Mouse (Mus musculus) limb, embryonic 12.5 days (tissue): ENCODE data around the gene Ccdc171. TPM values are rescaled to one million over a fixed set of nuclear protein-coding genes. Genes with fewer than 3 reads are reported as not detected.
A peak's percentile ranks its signal among the peaks of the same experiment; 100 is the strongest.
"Not testable (repeated sequence)": the region's sequence is repeated elsewhere in the genome, so short reads cannot be mapped to it uniquely, and the experiment has no call there.

Experiments
- ATAC-seq: fragments of 200-750 bp; cut with Nextera tagmentation; 2 replicates; pipeline ENCODE4 v1.8.0; 2017; ENCODE audit warnings: low read depth, moderate TSS enrichment; ENCODE audit not compliant: insufficient number of reproducible peaks, insufficient read depth, low FRiP score, low TSS enrichment
- H3K27ac ChIP-seq: fragments of 300-500 bp; sonication (generic); 2 replicates; pipeline ENCODE4 v1.5.1; 2016; ENCODE audit warnings: mild to moderate bottlenecking, moderate library complexity
- H3K27me3 ChIP-seq: fragments of 300-500 bp; sonication (generic); 2 replicates; pipeline ENCODE4 v1.6.1; 2016; ENCODE audit warnings: mild to moderate bottlenecking, moderate library complexity
- H3K36me3 ChIP-seq: fragments of 300-500 bp; sonication (generic); 2 replicates; pipeline ENCODE4 v1.6.1; 2016; ENCODE audit warnings: mild to moderate bottlenecking, moderate library complexity
- H3K4me1 ChIP-seq: fragments of 300-500 bp; sonication (generic); replicated peaks from 2 replicates; pipeline ENCODE4 v1.6.1; 2016
- H3K4me2 ChIP-seq: fragments of 300-500 bp; sonication (generic); 2 replicates; pipeline ENCODE4 v1.6.1; 2016; ENCODE audit warnings: mild to moderate bottlenecking, moderate library complexity
- H3K4me3 ChIP-seq: fragments of 300-500 bp; sonication (generic); replicated peaks from 2 replicates; pipeline ENCODE4 v1.5.1; 2016; ENCODE audit warnings: mild to moderate bottlenecking
- H3K9ac ChIP-seq: fragments of 300-500 bp; sonication (generic); replicated peaks from 2 replicates; pipeline ENCODE4 v1.6.1; 2016; ENCODE audit warnings: mild to moderate bottlenecking, moderate library complexity
- H3K9me3 ChIP-seq: fragments of 300-500 bp; sonication (generic); 2 replicates; pipeline ENCODE4 v1.6.1; 2016; ENCODE audit warnings: mild to moderate bottlenecking, moderate library complexity
- WGBS: fragments of 180-500 bp; shearing (Covaris S2); methylation state at CpG from one replicate; pipeline ENCODE4 v1.1.7; 2016; 5-methylcytosine and 5-hydroxymethylcytosine counted together
- polyA plus RNA-seq: library from polyadenylated mRNA; unstranded; fragments of >200 nt; fragmentation: Nextera tagmentation; extraction: Ambion mirVana; gene quantifications from 2 replicates; pipeline ENCODE4 v1.2.1, GENCODE M21; 2016

The Ccdc171 gene
- polyA plus RNA-seq, 1 experiment from 2014 or later: 6.4 TPM

DNA sequence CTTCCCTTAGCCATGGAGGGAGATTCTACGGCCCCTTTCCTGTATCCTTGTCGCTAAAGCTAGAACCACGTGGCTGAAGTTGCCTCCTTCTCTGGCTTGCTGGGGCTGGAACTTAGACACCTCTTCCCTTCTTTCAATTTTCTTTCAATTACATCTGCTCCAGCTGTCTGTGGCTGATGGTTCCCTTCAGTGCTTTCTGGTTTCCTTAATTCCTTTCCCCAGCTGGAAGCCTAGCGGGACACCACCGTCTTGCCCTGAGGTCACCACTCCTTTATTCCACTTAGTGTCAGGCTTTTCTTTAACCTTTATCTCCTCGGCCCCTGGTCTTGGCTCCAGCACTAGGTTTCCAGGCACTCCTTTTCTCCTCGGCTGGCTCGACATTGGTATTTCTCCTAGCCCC lies 14.3 kb upstream of the Ccdc171 start:
- Histone ChIP-seq H3K27me3 (no peaks in the 10 kb centered on the region), H3K4me3 (no peak overlapping the region), H3K36me3 (no peaks in the 10 kb centered on the region), H3K4me2 (no peak overlapping the region), H3K9ac (no peak overlapping the region), H3K9me3 (no peaks in the 10 kb centered on the region), H3K27ac (no peak overlapping the region), H3K4me1 (peaks cover 9% of the 10 kb centered on the region)
- WGBS: 63% methylated on average over 8 of the region's 8 CpGs
- no peak for ATAC-seq

DNA sequence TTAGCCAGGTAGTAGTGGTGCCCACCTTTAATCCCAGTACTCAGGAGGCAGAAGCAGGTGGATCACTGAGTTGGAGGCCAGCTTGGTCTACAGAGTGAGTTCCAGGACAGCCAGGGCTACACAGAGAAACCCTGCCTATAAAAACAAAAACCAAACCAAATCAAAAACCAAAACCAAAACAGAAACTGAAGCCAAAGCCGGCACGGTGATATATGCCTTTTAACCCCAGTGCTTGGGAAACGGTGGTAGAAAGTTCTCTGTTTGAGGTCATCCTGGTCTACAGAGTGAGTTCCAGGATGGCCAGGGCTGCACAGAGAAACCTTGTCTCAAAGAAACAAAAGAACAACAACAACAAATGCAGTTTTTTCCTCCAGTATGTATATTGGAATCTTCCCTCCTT lies 13.1 kb upstream of the Ccdc171 start:
- no peaks in the 10 kb centered on the region for H3K27me3 ChIP-seq
- no peak overlapping the region for H3K9ac ChIP-seq
- no peak overlapping the region for H3K27ac ChIP-seq
- H3K4me3 ChIP-seq: no peak overlapping the region
- no peaks in the 10 kb centered on the region for H3K36me3 ChIP-seq
- WGBS: 82% methylated on average over 3 of the region's 3 CpGs
- no peak overlapping the region for H3K4me2 ChIP-seq
- peaks cover 7% of the 10 kb centered on the region for H3K4me1 ChIP-seq
- no peaks in the 10 kb centered on the region for H3K9me3 ChIP-seq
- no peak for ATAC-seq

DNA sequence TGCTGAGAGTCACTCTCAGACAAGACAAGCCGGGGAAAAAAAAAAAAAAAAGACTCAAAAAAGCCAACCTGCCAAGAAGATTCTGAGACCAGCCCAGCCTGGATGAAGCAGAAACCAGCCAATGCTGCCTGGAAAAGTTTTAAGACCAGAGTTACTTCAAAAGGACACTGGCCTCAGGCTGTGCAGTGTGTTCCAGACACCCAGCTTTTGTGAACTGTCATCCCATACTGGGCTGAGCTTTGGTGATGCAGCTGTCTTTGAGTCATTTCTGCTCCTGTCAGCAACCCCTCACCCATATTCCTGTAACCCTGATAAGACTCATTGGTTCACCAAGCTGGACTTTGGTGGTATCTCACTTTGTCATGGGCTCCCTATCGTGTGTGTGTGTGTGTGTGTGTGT lies 12.7 kb upstream of the Ccdc171 start:
- H3K27ac ChIP-seq: no peak overlapping the region
- no peak overlapping the region for H3K4me2 ChIP-seq
- WGBS: 59% methylated on average over 2 of the region's 2 CpGs
- no peaks in the 10 kb centered on the region for H3K27me3 ChIP-seq
- H3K36me3 ChIP-seq: no peaks in the 10 kb centered on the region
- no peak overlapping the region for H3K9ac ChIP-seq
- H3K9me3 ChIP-seq: no peaks in the 10 kb centered on the region
- no peak overlapping the region for H3K4me3 ChIP-seq
- ATAC-seq: no peak
- H3K4me1 ChIP-seq: peaks cover 4% of the 10 kb centered on the region

DNA sequence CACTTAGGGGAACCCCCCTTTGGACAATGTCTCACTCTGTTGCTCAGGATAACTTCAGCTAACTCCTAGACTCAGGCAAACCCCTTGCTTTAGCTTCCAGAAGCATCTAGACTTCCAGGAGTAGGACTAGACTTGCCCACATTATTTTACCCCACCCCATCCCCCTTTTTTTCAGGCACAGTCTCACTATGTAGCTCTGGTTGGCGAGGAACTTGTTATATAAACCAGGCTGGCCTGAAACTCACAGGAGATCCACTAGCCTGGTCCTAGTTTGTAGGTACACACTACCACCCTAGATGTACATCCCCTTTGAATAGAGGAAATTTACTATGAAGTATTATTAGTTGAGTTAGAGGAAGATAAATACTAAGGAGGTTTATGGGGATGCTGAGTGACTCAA lies 11.2 kb upstream of the Ccdc171 start:
- Histone ChIP-seq H3K36me3 (no peaks in the 10 kb centered on the region), H3K4me3 (no peak overlapping the region), H3K4me2 (no peak overlapping the region), H3K27ac (no peak overlapping the region), H3K9me3 (no peaks in the 10 kb centered on the region), H3K27me3 (no peaks in the 10 kb centered on the region), H3K9ac (no peak overlapping the region), H3K4me1 (no peaks in the 10 kb centered on the region; the same call in 1 of the 2 replicates)
- no peak for ATAC-seq
- WGBS: 81% methylated on average over 1 of the region's 1 CpGs

DNA sequence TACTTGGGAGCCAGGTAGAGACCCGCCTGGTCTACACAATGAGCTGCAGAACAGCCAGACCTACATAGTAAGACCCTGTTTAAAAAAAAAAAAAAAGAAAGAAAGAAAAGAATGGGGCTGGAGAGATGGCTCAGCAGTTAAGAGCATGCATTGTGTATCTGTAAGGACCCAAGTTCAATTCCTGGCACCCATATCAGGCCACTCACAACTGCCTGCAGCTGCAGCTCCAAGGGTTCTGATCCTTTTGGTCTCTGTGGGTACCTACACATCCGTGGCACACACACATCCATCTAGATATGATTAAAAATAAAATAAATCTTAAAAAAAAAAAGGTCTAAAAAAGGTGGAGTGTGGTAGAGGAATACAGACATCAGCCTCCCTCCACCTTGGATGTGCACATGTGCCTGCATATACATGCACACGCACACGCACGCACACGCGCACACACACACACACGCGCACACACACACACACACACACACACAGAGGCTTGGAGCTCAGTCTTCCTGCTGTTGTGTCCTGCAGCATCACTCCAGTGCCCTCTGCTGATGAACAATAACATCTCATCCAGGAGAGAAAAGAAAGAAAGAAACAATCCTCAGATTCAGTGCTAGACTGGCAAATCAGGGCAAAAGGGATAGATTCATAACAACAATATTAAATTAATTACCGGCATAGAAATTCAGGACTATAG lies 10.2 kb upstream of the Ccdc171 start:
- no peak overlapping the region for H3K27ac ChIP-seq
- no peak; the same call in 1 of the 2 replicates for ATAC-seq
- no peak overlapping the region for H3K9ac ChIP-seq
- no peaks in the 10 kb centered on the region for H3K36me3 ChIP-seq
- WGBS: 87% methylated on average over 10 of the region's 10 CpGs
- H3K4me1 ChIP-seq: no peaks in the 10 kb centered on the region; the same call in 1 of the 2 replicates
- H3K4me3 ChIP-seq: no peak overlapping the region
- H3K27me3 ChIP-seq: no peaks in the 10 kb centered on the region
- no peaks in the 10 kb centered on the region for H3K9me3 ChIP-seq
- H3K4me2 ChIP-seq: no peak overlapping the region

DNA sequence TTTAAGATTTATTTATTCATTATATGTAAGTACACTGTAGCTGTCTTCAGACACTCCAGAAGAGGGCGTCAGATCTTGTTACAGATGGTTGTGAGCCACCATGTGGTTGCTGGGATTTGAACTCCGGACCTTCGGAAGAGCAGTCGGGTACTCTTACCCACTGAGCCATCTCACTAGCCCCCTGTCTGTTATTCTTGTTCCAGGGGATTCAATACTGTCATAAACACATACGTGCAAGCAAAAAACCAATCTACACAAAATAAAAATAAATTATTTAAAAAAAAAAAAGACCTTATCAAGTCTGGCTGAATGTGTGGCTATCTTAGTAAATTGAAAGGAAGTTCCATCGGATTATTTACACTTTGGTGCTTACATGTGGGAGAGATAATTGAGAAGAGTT lies 9.2 kb upstream of the Ccdc171 start:
- WGBS: 94% methylated on average over 5 of the region's 6 CpGs
- ATAC-seq, H3K4me3 ChIP-seq, H3K27ac ChIP-seq, H3K4me2 ChIP-seq, H3K27me3 ChIP-seq, H3K9me3 ChIP-seq, H3K4me1 ChIP-seq, H3K36me3 ChIP-seq, H3K9ac ChIP-seq: not testable (repeated sequence)

DNA sequence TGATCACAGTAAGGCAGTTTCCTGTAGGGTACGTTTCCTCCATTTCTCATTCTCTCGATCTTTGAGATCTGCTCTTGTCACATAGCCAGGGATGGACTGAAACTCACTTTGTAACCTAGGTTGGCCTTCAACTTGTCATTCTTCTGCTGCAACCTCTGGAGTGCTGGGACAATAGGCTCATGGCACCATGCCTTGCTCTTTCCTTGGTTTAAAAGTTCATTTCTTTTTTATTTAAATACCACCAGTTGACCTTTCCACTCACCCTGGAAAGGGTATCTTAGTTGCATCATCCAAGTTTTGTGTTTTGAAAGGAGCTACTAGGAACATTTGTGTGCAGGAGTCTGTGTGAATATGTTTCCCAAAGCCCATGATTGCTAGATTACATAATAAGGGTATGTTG lies 6.2 kb upstream of the Ccdc171 start:
- Histone ChIP-seq H3K27me3 (no peaks in the 10 kb centered on the region), H3K9me3 (no peaks in the 10 kb centered on the region), H3K36me3 (no peaks in the 10 kb centered on the region), H3K4me2 (no peak overlapping the region), H3K9ac (no peak overlapping the region), H3K4me1 (peaks cover 10% of the 10 kb centered on the region), H3K4me3 (no peak overlapping the region), H3K27ac (no peak overlapping the region)
- ATAC-seq: no peak
- 91% methylated on average over 2 of the region's 2 CpGs for WGBS

DNA sequence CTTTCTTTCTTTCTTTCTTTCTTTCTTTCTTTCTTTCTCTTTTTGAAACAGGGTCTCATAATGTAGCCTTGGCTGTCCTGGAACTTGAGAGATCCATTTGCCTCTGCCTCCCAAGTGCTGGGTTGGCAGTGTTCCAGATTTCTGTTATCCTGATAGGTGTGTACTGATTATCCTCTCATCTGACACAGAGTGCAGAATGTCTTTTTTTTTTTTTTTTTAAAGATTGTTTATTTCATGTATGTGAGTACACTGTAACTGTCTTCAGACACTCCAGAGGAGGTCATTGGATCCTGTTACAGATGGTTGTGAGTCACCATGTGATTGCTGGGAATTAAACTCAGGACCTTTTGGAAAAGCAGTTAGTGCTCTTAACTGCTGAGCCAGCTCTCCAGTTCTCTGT lies 5.5 kb upstream of the Ccdc171 start:
- H3K4me3 ChIP-seq: no peak overlapping the region
- no peaks in the 10 kb centered on the region for H3K36me3 ChIP-seq
- H3K27me3 ChIP-seq: no peaks in the 10 kb centered on the region
- H3K4me2 ChIP-seq: no peak overlapping the region
- no peak for ATAC-seq
- no peaks in the 10 kb centered on the region for H3K9me3 ChIP-seq
- no peak overlapping the region for H3K27ac ChIP-seq
- H3K9ac ChIP-seq: no peak overlapping the region
- H3K4me1 ChIP-seq: peaks cover 14% of the 10 kb centered on the region

DNA sequence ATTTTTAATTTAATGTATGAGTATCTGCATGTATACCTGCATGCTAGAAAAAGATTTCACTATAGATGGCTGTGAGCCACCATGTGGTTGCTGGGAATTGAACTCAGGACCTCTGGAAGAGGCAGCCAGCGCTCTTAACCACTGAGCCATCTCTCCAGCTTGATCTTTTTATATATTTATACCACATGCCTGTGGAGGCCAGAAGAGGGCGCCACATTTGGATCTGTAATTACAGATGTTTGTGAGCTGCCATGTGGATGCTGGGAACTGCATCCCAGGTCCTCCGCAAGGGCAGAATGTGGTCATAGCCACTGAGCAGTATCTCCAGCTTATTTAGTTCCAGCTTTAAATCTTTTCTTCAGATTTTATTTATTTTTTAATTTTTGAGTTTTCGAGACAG lies 5.0 kb upstream of the Ccdc171 start:
- 88% methylated on average over 4 of the region's 4 CpGs for WGBS
- no peaks in the 10 kb centered on the region for H3K9me3 ChIP-seq
- no peak overlapping the region for H3K4me2 ChIP-seq
- no peak overlapping the region for H3K9ac ChIP-seq
- H3K4me1 ChIP-seq: peaks cover 14% of the 10 kb centered on the region
- ATAC-seq: no peak
- H3K27me3 ChIP-seq: no peaks in the 10 kb centered on the region
- no peak overlapping the region for H3K4me3 ChIP-seq
- H3K36me3 ChIP-seq: no peaks in the 10 kb centered on the region
- no peak overlapping the region for H3K27ac ChIP-seq

DNA sequence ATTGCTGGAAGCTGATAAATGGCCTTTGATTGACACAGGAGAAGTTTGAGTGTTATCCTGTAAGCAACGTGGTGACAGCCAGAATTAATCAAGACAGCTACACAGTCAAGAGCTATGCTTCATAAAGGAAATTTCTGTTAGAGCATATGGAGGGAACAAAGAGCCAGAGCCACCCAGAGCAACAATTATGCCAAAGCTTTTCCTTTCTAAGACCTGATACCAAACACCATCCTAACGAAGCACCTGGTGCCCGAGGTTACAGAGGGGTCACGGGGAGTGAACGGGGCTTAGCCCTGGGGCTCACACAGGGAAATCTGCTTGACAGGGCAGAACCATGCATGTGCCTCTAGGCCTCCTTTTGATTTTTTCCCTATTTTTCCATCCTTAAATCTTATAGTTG lies 3.3 kb upstream of the Ccdc171 start:
- ATAC-seq: no peak
- no peaks in the 10 kb centered on the region for H3K36me3 ChIP-seq
- H3K4me1 ChIP-seq: peaks cover 14% of the 10 kb centered on the region
- no peak overlapping the region for H3K9ac ChIP-seq
- H3K27me3 ChIP-seq: no peaks in the 10 kb centered on the region
- no peak overlapping the region for H3K4me3 ChIP-seq
- H3K9me3 ChIP-seq: no peaks in the 10 kb centered on the region
- H3K27ac ChIP-seq: no peak overlapping the region
- 38% methylated on average over 5 of the region's 5 CpGs for WGBS
- no peak overlapping the region for H3K4me2 ChIP-seq

DNA sequence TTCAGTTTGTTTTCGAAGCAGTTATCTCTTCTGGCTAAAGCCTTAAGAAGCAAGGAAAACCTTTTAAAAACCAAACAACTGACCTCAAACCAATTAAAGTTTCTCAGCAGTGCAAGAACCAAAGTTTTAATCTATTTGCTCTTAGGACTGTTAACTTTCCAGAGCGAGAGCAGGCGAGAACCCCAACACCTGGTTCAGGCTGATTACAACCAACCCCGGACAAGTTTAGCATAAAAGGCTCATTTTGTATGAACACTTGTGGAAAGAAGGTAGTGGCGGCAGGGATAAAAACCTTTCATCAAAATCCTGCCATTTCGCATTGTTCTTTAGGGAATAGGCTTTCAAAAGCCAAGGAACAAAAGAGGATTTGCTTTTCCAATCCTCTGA lies 896 bp upstream of the Ccdc171 start:
- WGBS: 10% methylated on average over 6 of the region's 6 CpGs
- Histone ChIP-seq H3K4me3 (peak overlapping the region; percentile 72), H3K4me2 (peak overlapping the region; percentile 82), H3K27me3 (no peaks in the 10 kb centered on the region), H3K36me3 (no peaks in the 10 kb centered on the region), H3K4me1 (peaks cover 14% of the 10 kb centered on the region), H3K9me3 (no peaks in the 10 kb centered on the region), H3K9ac (peak overlapping the region; percentile 73), H3K27ac (peak overlapping the region; percentile 97)
- ATAC-seq: no peak

DNA sequence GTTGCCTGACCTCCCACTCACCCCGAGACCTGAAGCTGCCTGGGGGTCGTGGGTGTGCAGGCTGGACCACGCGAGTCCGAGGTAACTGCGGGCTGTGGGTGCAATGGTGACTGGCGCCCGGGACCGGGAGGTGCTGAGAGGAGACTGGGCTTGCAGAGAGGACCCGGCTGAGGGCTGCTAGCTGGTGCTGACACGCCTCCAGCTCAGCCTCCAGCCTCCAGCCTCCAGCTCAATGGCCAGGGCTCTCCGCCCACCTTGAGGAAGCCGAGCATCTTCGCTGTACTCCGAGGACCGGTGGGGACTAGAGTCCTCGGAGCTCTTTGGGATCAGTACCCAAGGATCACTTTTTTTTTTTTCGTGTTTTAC lies 328 bp downstream of the Ccdc171 start:
- WGBS: under 1% methylated on average over 18 of the region's 18 CpGs

More for the DNA sequence above, 328 bp downstream of the Ccdc171 start:
- Histone ChIP-seq H3K9me3 (no peaks in the 10 kb centered on the region), H3K4me2 (peak overlapping the region; percentile 82), H3K27ac (peak overlapping the region; percentile 97), H3K9ac (peak overlapping the region; percentile 73), H3K27me3 (no peaks in the 10 kb centered on the region), H3K4me3 (peak overlapping the region; percentile 72), H3K36me3 (no peaks in the 10 kb centered on the region), H3K4me1 (peaks cover 16% of the 10 kb centered on the region)
- peak; percentile 67 for ATAC-seq
